Mouse (Mus musculus) limb, embryonic 11.5 days (tissue): ENCODE data around the gene Slc5a10. TPM values are rescaled to one million over a fixed set of nuclear protein-coding genes. Genes with fewer than 3 reads are reported as not detected.
A peak's percentile ranks its signal among the peaks of the same experiment; 100 is the strongest.

Experiments used
- ATAC-seq: fragments of 200-750 bp; cut with Nextera tagmentation; 2 replicates; pipeline ENCODE4 v1.8.0; 2017; ENCODE audit warnings: low read depth; ENCODE audit not compliant: insufficient number of reproducible peaks, low FRiP score, low TSS enrichment
- DNase-seq: peaks from one replicate; pipeline ENCODE4 v3.0.0-alpha.2; 2015; ENCODE audit warnings: low spot score
- H3K27ac ChIP-seq: fragments of 300-500 bp; sonication (generic); replicated peaks from 2 replicates; pipeline ENCODE4 v1.5.1; 2014; ENCODE audit warnings: low read depth, mild to moderate bottlenecking, low read length
- H3K27me3 ChIP-seq: fragments of 300-500 bp; sonication (generic); 2 replicates; pipeline ENCODE4 v1.6.1; 2014; ENCODE audit warnings: mild to moderate bottlenecking, low read length, mixed read lengths; ENCODE audit not compliant: control insufficient read depth, insufficient read depth
- H3K36me3 ChIP-seq: fragments of 300-500 bp; sonication (generic); 2 replicates; pipeline ENCODE4 v1.6.1; 2014; ENCODE audit warnings: mild to moderate bottlenecking, low read length, moderate library complexity, mixed read lengths; ENCODE audit not compliant: control insufficient read depth, insufficient read depth
- H3K4me1 ChIP-seq: fragments of 300-500 bp; sonication (generic); 2 replicates; pipeline ENCODE4 v1.6.1; 2014; ENCODE audit warnings: low read length, mixed read lengths; ENCODE audit not compliant: control insufficient read depth, insufficient read depth
- H3K4me2 ChIP-seq: fragments of 300-500 bp; sonication (generic); 2 replicates; pipeline ENCODE4 v1.6.1; 2014; ENCODE audit warnings: low read depth, mild to moderate bottlenecking, moderate library complexity; ENCODE audit not compliant: severe bottlenecking
- H3K4me3 ChIP-seq: fragments of 300-500 bp; sonication (generic); 2 replicates; pipeline ENCODE4 v1.5.1; 2014; ENCODE audit warnings: low read depth, low read length
- H3K9ac ChIP-seq: fragments of 300-500 bp; sonication (generic); 2 replicates; pipeline ENCODE4 v1.6.1; 2014; ENCODE audit warnings: mild to moderate bottlenecking, low read length
- H3K9me3 ChIP-seq: fragments of 300-500 bp; sonication (generic); 2 replicates; pipeline ENCODE4 v1.6.1; 2016; ENCODE audit warnings: low read length; ENCODE audit not compliant: control insufficient read depth
- WGBS: fragments of 180-500 bp; shearing (Covaris S2); extraction: QIAGEN DNeasy Blood & Tissue Kit; methylation state at CpG from one replicate; pipeline ENCODE4 v1.1.7; 2014; 5-methylcytosine and 5-hydroxymethylcytosine counted together
- polyA plus RNA-seq: library from polyadenylated mRNA; unstranded; fragments of >200 nt; fragmentation: Nextera tagmentation; extraction: Ambion mirVana; gene quantifications from 2 replicates; pipeline ENCODE4 v1.2.1, GENCODE M21; 2014

Gene Slc5a10
- polyA plus RNA-seq, 1 experiment from 2014 or later = 0.11 TPM

DNA sequence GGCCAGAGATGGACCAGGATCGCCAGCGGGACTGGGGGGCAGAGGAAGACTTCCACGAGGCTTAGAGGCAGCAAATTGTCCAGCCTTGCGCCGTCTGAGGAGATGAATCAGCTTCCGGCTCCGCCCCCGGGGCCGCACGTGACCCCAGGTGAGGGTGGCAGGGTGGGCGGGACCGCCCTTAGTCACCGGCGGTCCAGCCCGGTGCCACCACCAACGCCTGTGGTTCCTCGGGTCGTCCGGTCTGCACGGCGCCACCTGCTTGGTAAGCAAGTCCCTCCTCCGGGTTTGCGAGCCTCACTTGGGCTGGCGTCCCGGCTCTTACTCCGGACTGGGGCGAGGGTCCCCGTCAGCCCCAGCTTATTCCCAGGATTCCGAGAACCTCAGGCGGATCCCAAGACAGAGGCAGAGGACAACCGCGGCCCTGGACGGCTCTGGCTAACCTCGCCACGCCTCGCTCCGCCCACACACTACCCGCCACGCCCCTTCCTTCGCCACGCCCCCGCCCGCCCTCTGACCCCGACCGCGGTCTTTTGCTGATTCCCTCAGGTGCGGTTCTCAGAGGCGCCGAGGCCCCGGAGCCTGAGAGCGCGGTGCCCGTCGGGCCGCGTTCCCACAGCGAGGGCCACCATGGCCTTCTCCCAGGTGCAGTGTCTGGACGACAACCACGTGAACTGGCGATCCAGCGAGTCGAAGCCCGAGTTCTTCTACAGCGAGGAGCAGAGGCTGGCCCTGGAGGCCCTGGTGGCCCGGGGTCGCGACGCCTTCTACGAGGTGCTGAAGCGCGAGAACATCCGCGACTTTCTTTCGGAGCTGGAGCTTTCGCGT is 36.5 kb downstream of the Slc5a10 start, which contains the start of gene Fam83g:
Gene Fam83g (plus strand): TSS at position 185 of the 825 bp plus-strand sequence.
- Histone ChIP-seq H3K27me3 (peaks cover 14% of the 10 kb centered on the region), H3K9me3 (no peaks in the 10 kb centered on the region), H3K4me2 (peak within 1 kb of the TSS; percentile 70), H3K36me3 (no peaks in the 10 kb centered on the region), H3K9ac (peak within 1 kb of the TSS; percentile 48; the same call in 1 of the 2 replicates), H3K27ac (no peak within 1 kb of the TSS), H3K4me3 (peak within 1 kb of the TSS; percentile 39), H3K4me1 (peaks cover 4% of the 10 kb centered on the region; the same call in 1 of the 2 replicates)
- DNase-seq = peak; percentile 81
- WGBS = 2% methylated on average over 76 of the region's 76 CpGs
- peak; percentile 45; the same call in 1 of the 2 replicates for ATAC-seq

DNA sequence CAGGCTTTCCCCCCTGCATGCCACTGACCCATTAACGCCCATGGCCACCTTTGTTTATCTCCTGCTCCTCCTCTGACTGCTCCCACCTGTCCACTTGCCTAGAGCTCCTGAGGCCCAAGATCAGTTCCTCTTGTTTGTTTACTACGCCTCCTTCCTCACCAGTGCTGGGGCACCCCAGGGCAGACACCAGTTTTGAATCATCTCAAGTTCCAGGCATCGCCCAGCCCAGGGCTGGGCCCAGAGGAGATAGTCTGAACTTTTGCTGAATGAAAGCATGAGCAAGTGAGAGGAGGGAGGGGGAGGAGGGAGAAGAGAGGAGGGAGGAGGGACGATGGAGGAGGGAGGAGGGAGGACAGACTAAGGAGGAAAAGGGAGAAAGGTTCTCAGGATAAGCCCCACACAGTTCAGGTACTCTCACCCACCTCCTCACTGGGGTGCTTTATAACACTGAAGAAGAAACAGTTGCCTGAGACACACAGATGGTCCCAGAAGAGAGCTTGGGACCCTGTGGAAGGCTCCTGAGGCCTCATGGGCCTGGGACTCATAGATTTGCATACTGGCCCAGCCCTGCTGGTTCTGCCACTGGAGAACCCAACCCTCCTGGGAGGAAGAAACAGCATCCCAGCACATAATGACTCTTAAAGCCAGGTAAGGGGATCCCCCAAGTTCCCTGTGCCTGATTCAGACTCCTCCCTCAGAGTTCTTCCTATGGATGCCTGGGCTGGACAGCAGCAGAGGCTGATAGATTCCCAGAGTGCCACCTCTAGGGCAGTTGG is 41.3 kb downstream of the Slc5a10 start:
- peaks cover 5% of the 10 kb centered on the region; the same call in 1 of the 2 replicates for H3K27me3 ChIP-seq
- WGBS = 67% methylated on average over 4 of the region's 4 CpGs
- ATAC-seq = no peak
- no peak for DNase-seq
- H3K4me3 ChIP-seq = no peak overlapping the region
- no peak overlapping the region for H3K27ac ChIP-seq
- no peaks in the 10 kb centered on the region for H3K9me3 ChIP-seq
- peaks cover 25% of the 10 kb centered on the region for H3K4me1 ChIP-seq
- H3K36me3 ChIP-seq = no peaks in the 10 kb centered on the region
- no peak overlapping the region for H3K4me2 ChIP-seq
- no peak overlapping the region for H3K9ac ChIP-seq

DNA sequence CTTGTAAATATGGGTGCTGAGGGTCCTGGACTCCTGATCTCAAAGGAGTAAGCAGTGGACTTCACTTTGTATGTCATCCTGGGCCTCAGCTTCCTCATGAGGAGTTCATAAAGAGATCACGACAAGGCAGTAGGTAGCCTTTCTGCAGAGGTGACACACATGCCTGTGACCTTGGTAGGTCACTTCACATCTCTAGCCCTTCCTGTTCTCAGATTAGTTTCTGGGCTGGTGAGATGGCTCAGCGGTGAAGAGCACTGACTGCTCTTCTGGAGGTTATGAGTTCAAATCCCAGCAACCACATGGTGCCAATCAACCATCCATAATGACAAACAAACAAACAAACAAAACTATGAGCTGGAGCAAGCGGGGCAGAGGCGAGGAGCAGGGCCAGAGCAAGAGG is 42.9 kb downstream of the Slc5a10 start:
- no peaks in the 10 kb centered on the region for H3K27me3 ChIP-seq
- H3K36me3 ChIP-seq = no peaks in the 10 kb centered on the region
- H3K4me2 ChIP-seq = no peak overlapping the region
- DNase-seq (no peak), ATAC-seq (no peak)
- peaks cover 22% of the 10 kb centered on the region for H3K4me1 ChIP-seq
- 94% methylated on average over 4 of the region's 4 CpGs for WGBS
- no peak overlapping the region for H3K4me3 ChIP-seq
- no peak overlapping the region for H3K9ac ChIP-seq
- H3K9me3 ChIP-seq = no peaks in the 10 kb centered on the region
- no peak overlapping the region for H3K27ac ChIP-seq

DNA sequence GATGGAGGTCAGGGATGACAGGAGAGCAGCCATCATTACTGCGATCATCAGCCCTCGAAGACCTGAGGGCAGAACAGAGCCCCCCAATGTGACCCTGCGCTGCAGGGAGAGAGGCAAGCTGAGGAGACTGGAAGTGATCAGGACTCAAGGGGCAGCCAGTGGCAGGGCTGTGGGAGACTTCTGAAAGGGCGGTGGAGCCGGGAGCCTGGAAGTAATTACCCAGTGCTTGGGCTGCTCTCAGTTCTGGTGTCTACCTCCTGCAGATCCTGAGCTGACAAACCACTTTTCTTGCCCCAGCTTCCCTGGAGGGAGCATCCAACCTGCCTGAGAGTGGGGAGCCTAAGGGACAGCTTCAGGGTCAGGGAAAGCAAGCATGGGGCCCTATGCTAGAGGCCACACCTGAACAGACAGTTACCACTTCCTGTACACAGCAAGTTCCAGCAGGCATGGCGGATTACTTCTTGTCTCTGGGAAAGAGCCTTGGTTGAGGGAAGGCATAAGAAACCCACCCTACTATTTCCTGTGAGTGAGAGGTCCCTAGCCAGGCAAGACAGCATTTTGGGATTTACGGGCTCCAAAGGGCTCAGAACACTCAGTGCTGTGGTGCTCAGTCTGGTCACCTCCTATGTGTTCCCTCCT is 44.3 kb downstream of the Slc5a10 start:
- Histone ChIP-seq H3K4me2 (no peak overlapping the region), H3K9ac (no peak overlapping the region), H3K27me3 (no peaks in the 10 kb centered on the region), H3K4me3 (no peak overlapping the region), H3K27ac (peak overlapping the region; percentile 24), H3K36me3 (no peaks in the 10 kb centered on the region), H3K4me1 (peaks cover 22% of the 10 kb centered on the region), H3K9me3 (no peaks in the 10 kb centered on the region)
- 21% methylated on average over 7 of the region's 7 CpGs for WGBS
- DNase-seq (peak; percentile 70), ATAC-seq (no peak)

DNA sequence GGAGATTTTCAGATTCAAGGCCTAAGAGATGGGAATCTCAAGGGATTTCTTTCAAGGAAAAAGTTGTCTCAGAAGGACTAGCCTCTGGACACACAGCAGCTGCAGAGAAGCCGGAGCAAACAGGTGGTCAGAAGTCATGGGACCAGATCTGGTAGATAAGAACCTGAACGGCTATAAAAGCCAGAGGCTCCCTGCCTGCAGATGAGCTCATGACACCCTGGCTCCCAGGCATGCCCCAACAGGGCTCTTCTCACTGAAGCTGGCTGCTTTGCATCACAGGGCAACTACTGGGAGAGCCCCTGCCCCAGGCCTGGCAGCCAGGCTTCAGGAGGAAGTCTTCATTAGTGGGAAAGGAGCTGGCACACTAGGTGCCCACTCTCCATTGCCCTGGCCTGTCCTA is 45.3 kb downstream of the Slc5a10 start:
- H3K4me3 ChIP-seq = no peak overlapping the region
- peaks cover 22% of the 10 kb centered on the region for H3K4me1 ChIP-seq

DNA sequence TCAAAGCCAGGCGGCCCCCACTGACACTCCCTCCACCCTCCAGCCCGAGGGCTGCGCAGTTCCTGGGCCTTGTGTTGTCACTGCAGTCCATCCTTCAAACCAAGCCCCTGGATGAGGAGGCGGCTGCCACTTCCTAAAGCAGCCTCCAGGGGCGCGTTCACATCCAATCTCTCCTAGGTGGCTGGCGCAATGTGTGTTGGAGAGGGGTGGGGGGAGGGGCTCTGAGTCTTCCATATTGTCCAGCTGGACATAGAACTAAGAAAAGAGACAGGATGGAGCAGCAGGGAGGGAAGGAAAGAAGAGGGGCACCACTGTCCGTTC is 45.8 kb downstream of the Slc5a10 start:
- no peak overlapping the region; the same call in 1 of the 2 replicates for H3K4me2 ChIP-seq

More for the DNA sequence above, 45.3 kb downstream of the Slc5a10 start:
- H3K27me3 ChIP-seq = no peaks in the 10 kb centered on the region
- peak overlapping the region; percentile 9; the same call in 1 of the 2 replicates for H3K27ac ChIP-seq
- 21% methylated on average over 2 of the region's 2 CpGs for WGBS
- no peak overlapping the region for H3K9ac ChIP-seq
- no peak overlapping the region for H3K4me2 ChIP-seq
- H3K9me3 ChIP-seq = no peaks in the 10 kb centered on the region
- ATAC-seq (no peak), DNase-seq (peak; percentile 31)
- H3K36me3 ChIP-seq = no peaks in the 10 kb centered on the region

DNA sequence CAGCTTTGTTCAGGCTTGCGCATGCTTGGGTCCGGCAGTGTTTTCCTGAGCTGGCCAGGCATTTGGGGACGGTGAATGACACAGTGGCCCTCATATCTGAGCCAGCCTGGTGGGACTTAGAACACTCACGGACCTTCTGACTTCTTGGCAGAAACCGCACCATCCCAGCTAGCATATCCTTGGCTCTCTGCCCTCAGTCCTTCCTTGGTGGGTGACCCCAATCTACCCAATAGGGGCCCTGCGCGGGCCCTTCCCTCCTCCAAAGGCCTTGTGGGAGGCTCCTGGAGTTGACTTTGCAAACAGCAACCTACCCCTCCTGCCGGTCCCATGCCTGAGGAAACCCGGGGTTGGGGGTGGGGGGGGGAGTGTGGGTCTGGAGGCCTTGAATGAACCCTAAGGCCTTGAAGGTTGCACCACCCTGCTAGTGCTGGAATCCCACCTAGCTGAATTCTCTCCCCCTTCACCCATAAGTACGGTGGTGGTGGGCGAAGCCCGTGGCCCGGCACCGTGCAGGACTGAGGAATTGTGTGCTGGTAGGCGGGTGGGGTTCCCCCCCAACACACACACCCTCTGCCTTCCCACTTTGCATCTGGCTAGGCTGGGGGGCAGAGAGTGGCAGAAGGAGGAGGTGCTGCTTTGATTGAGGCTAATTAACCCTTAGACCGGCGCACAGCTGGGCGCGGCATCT is 46.3 kb downstream of the Slc5a10 start:
- H3K4me3 ChIP-seq = no peak overlapping the region
- 17% methylated on average over 19 of the region's 19 CpGs for WGBS
- no peaks in the 10 kb centered on the region for H3K9me3 ChIP-seq
- H3K36me3 ChIP-seq = no peaks in the 10 kb centered on the region
- DNase-seq = no peak
- H3K4me2 ChIP-seq = no peak overlapping the region; the same call in 1 of the 2 replicates
- peaks cover 22% of the 10 kb centered on the region for H3K4me1 ChIP-seq
- no peaks in the 10 kb centered on the region for H3K27me3 ChIP-seq
- no peak overlapping the region for H3K27ac ChIP-seq
- ATAC-seq = peak; percentile 52; the same call in 1 of the 2 replicates
- no peak overlapping the region for H3K9ac ChIP-seq

More for the DNA sequence above, 45.8 kb downstream of the Slc5a10 start:
- no peaks in the 10 kb centered on the region for H3K27me3 ChIP-seq
- no peaks in the 10 kb centered on the region for H3K36me3 ChIP-seq
- 0 out of 2 replicates have a peak overlapping the region, but pooled peaks have one; percentile 9 for H3K27ac ChIP-seq
- peak; percentile 88 for DNase-seq
- peaks cover 22% of the 10 kb centered on the region for H3K4me1 ChIP-seq
- H3K9ac ChIP-seq = no peak overlapping the region
- ATAC-seq = peak; percentile 63; the same call in 1 of the 2 replicates
- no peaks in the 10 kb centered on the region for H3K9me3 ChIP-seq
- 3% methylated on average over 8 of the region's 8 CpGs for WGBS
- no peak overlapping the region for H3K4me3 ChIP-seq
